Mouse (Mus musculus) CH12.LX (cell line): ENCODE measurements at regions not wholly inside any gene's neighbourhood (a gene's known extent, or its start where the extent isn't known, plus 50 kb on each side); places are given as distances from the start of the nearest gene placed in this dataset.

Source experiments
- DNase-seq: peaks from one replicate; pipeline ENCODE4 v3.0.0-alpha.2; 2013; ENCODE audit errors: extremely low read depth
- H3K27ac ChIP-seq: 2 replicates; pipeline ENCODE4 v1.5.1; 2012; ENCODE audit warnings: low read depth, mild to moderate bottlenecking, control low read depth, moderate library complexity; ENCODE audit not compliant: insufficient read depth
- H3K27me3 ChIP-seq: replicated peaks from 2 replicates; pipeline ENCODE3; 2012; ENCODE audit warnings: inconsistent platforms
- H3K36me3 ChIP-seq, 2 experiments: replicated peaks in 1 of 2; 2 replicates each; pipeline versions ENCODE3 to v1.6.1; 2012; ENCODE audit warnings: inconsistent platforms in 1 of 2, low read length in 1 of 2, mild to moderate bottlenecking in 1 of 2, mixed read lengths in 1 of 2, moderate library complexity in 1 of 2; ENCODE audit not compliant: control insufficient read depth in 1 of 2, insufficient read depth in 1 of 2
- H3K4me1 ChIP-seq, 2 experiments: 2 replicates each; pipeline ENCODE4 v1.6.1; 2012; ENCODE audit warnings: inconsistent platforms in 1 of 2, moderate library complexity in 1 of 2; ENCODE audit not compliant: insufficient read depth in 2 of 2, control insufficient read depth in 1 of 2
- H3K4me2 ChIP-seq: 2 replicates; pipeline ENCODE4 v1.6.1; 2012; ENCODE audit warnings: low read depth, mild to moderate bottlenecking, control low read depth; ENCODE audit not compliant: poor library complexity, insufficient read depth, severe bottlenecking
- H3K4me3 ChIP-seq, 3 experiments: fragments of 150-350 bp in 1 of 3; sonication (generic) in 1 of 3; replicated peaks in 1 of 3; 2 replicates each; pipeline versions ENCODE3 to v1.5.1; 2011 to 2012; ENCODE audit warnings: low read depth in 2 of 3, low read length in 2 of 3, mild to moderate bottlenecking in 2 of 3, moderate library complexity in 2 of 3, control low read depth in 1 of 3, improper control_type of control experiment in 1 of 3, inconsistent platforms in 1 of 3, mixed read lengths in 1 of 3; ENCODE audit not compliant: poor library complexity in 1 of 3
- H3K79me2 ChIP-seq: replicated peaks from 2 replicates; pipeline ENCODE4 v1.6.1; 2012; ENCODE audit warnings: mild to moderate bottlenecking, moderate library complexity; ENCODE audit not compliant: control insufficient read depth, poor library complexity, insufficient read depth, severe bottlenecking; ENCODE audit errors: extremely low read depth
- H3K9ac ChIP-seq: 2 replicates; pipeline ENCODE4 v1.6.1; 2012; ENCODE audit warnings: low read depth, mild to moderate bottlenecking, control low read depth, moderate library complexity; ENCODE audit not compliant: insufficient read depth
- H3K9me3 ChIP-seq: replicated peaks from 2 replicates; pipeline ENCODE3; 2012; ENCODE audit warnings: low read length, inconsistent platforms, mixed read lengths
- CHD1 ChIP-seq: IDR thresholded peaks from 2 replicates; pipeline ENCODE4 v1.6.1; 2012; ENCODE audit warnings: low read depth, low read length, improper control_type of control experiment, inconsistent platforms
- CHD2 ChIP-seq: IDR thresholded peaks from 2 replicates; pipeline ENCODE4 v1.6.1; 2011; ENCODE audit warnings: low read length, improper control_type of control experiment
- E2F4 ChIP-seq: IDR thresholded peaks from 2 replicates; pipeline ENCODE4 v1.6.1; 2011; ENCODE audit warnings: low read depth, low read length, improper control_type of control experiment; ENCODE audit not compliant: insufficient replicate concordance
- EP300 ChIP-seq: IDR thresholded peaks from 2 replicates; pipeline ENCODE4 v1.6.1; 2011; ENCODE audit warnings: low read length, improper control_type of control experiment
- GABPA ChIP-seq: IDR thresholded peaks from 2 replicates; pipeline ENCODE4 v1.6.1; 2012; ENCODE audit warnings: low read depth, low read length, improper control_type of control experiment, inconsistent platforms; ENCODE audit not compliant: insufficient replicate concordance
- HCFC1 ChIP-seq: IDR thresholded peaks from 2 replicates; pipeline ENCODE4 v1.6.1; 2012; ENCODE audit warnings: low read depth, mild to moderate bottlenecking, inconsistent platforms, low read length, improper control_type of control experiment
- JUN ChIP-seq: IDR thresholded peaks from 2 replicates; pipeline ENCODE4 v1.6.1; 2011; ENCODE audit warnings: low read depth, mild to moderate bottlenecking, low read length, improper control_type of control experiment, moderate library complexity; ENCODE audit not compliant: insufficient read depth
- KAT2A ChIP-seq: IDR thresholded peaks from 2 replicates; pipeline ENCODE4 v1.6.1; 2012; ENCODE audit warnings: low read length, improper control_type of control experiment, inconsistent platforms; ENCODE audit not compliant: insufficient replicate concordance
- MAFK ChIP-seq: IDR thresholded peaks from 2 replicates; pipeline ENCODE4 v1.6.1; 2011; ENCODE audit warnings: low read length, improper control_type of control experiment; ENCODE audit not compliant: insufficient replicate concordance
- MAX ChIP-seq: IDR thresholded peaks from 2 replicates; pipeline ENCODE4 v1.6.1; 2011; ENCODE audit warnings: low read length, improper control_type of control experiment
- MEF2A ChIP-seq: IDR thresholded peaks from 2 replicates; pipeline ENCODE4 v1.6.1; 2014; ENCODE audit warnings: low read depth, mild to moderate bottlenecking, inconsistent platforms, low read length, improper control_type of control experiment, borderline replicate concordance
- MXI1 ChIP-seq: IDR thresholded peaks from 2 replicates; pipeline ENCODE4 v1.6.1; 2011; ENCODE audit warnings: mild to moderate bottlenecking, low read depth, low read length, improper control_type of control experiment
- NRF1 ChIP-seq: IDR thresholded peaks from 2 replicates; pipeline ENCODE4 v1.6.1; 2014; ENCODE audit warnings: low read depth, mild to moderate bottlenecking, inconsistent platforms, low read length, improper control_type of control experiment, moderate library complexity
- POLR2A ChIP-seq: IDR thresholded peaks from 2 replicates; pipeline ENCODE4 v1.6.1; 2011; ENCODE audit warnings: low read depth, mild to moderate bottlenecking, improper control_type of control experiment, low read length
- RCOR1 ChIP-seq: conservative IDR thresholded peaks from 2 replicates; pipeline ENCODE4 v1.6.1; 2012; ENCODE audit warnings: low read depth, mild to moderate bottlenecking, inconsistent platforms, low read length, improper control_type of control experiment
- USF1 ChIP-seq: IDR thresholded peaks from 2 replicates; pipeline ENCODE4 v1.6.1; 2014; ENCODE audit warnings: low read depth, mild to moderate bottlenecking, inconsistent platforms, low read length, improper control_type of control experiment
- ZKSCAN1 ChIP-seq: IDR thresholded peaks from 2 replicates; pipeline ENCODE4 v1.6.1; 2012; ENCODE audit warnings: low read depth, inconsistent platforms, low read length, improper control_type of control experiment, borderline replicate concordance
- dilution Hi-C: fragments of 300-500 bp; cut with MboI; formaldehyde crosslinking; loops from 2 replicates; pipeline ENCODE4 v1.14.3; 2020; ENCODE audit warnings: low sequenced_read_pairs; ENCODE audit not compliant: extremely low pct_unique_long_range_greater_than_20kb, extremely low pct_ligation_motif_present
- in situ Hi-C: fragments of 300-500 bp; cut with MboI; formaldehyde crosslinking; loops from 3 replicates; pipeline ENCODE4 v1.14.3; 2019; ENCODE audit warnings: low sequenced_read_pairs, low pct_ligation_motif_present, low pct_unique_long_range_greater_than_20kb, mixed read lengths

- Histone ChIP-seq H3K27ac (no peak overlapping the region), H3K4me3 (no peak overlapping the region), H3K79me2 (no peaks in the 10 kb centered on the region), H3K9me3 (no peaks in the 10 kb centered on the region), H3K4me2 (no peak overlapping the region), H3K4me1 (no peaks in the 10 kb centered on the region), H3K36me3 (no peaks in the 10 kb centered on the region), H3K9ac (no peak overlapping the region), H3K27me3 (peaks cover 64% of the 10 kb centered on the region)
- dilution Hi-C loops (no loop called here), in situ Hi-C loops (no loop called here)
- DNase-seq = no peak
- TF ChIP-seq MEF2A (no peak), RCOR1 (no peak), MXI1 (no peak), HCFC1 (no peak), JUN (no peak), EP300 (no peak), MAX (no peak)
These were observed 219.0 kb upstream of the Mki67 start for GRCm38 (mm10) chr7:135935180-135935579.

GRCm38 (mm10) chr7:135937465-135937864, 221.3 kb upstream of the Mki67 start:
- Histone ChIP-seq H3K9me3 (no peaks in the 10 kb centered on the region), H3K27me3 (peaks cover 75% of the 10 kb centered on the region), H3K9ac (no peak overlapping the region), H3K27ac (no peak overlapping the region), H3K79me2 (no peaks in the 10 kb centered on the region), H3K4me1 (no peaks in the 10 kb centered on the region), H3K36me3 (no peaks in the 10 kb centered on the region), H3K4me2 (no peak overlapping the region), H3K4me3 (no peak overlapping the region)
- in situ Hi-C loops (no loop called here), dilution Hi-C loops (no loop called here)
- DNase-seq = no peak
- TF ChIP-seq KAT2A = no peak
- no peak for TF ChIP-seq MXI1
- TF ChIP-seq E2F4 = no peak
- no peak for TF ChIP-seq USF1
- no peak for TF ChIP-seq CHD1
- TF ChIP-seq NRF1 = no peak

GRCm38 (mm10) chr7:135939341-135939740, 223.2 kb upstream of the Mki67 start:
- Histone ChIP-seq H3K27ac (no peak overlapping the region), H3K36me3 (no peaks in the 10 kb centered on the region), H3K4me3 (no peak overlapping the region), H3K4me1 (no peaks in the 10 kb centered on the region), H3K9ac (no peak overlapping the region), H3K27me3 (peaks cover 77% of the 10 kb centered on the region), H3K4me2 (no peak overlapping the region), H3K79me2 (no peaks in the 10 kb centered on the region), H3K9me3 (no peaks in the 10 kb centered on the region)
- in situ Hi-C loops = no loop called here
- TF ChIP-seq USF1 (no peak), GABPA (no peak), CHD2 (no peak), NRF1 (no peak), MAFK (no peak), POLR2A (no peak), MEF2A (no peak), ZKSCAN1 (no peak), HCFC1 (no peak)
- dilution Hi-C loops = no loop called here
- DNase-seq = no peak
